Mouse (Mus musculus): Measurements from ENCODE around the gene Mall. TPM values are rescaled to one million over a fixed set of nuclear protein-coding genes. Genes with fewer than 3 reads are reported as not detected.

The Mall gene
- polyA plus RNA-seq, 1 experiment from 2014 or later: 3.5 TPM

- DNase-seq (no peak), ATAC-seq (ENCODE audit: insufficient read depth) (no peak; the same call in 1 of the 2 replicates)
- Histone ChIP-seq H3K36me3 (ENCODE audit: insufficient read depth) (no peaks in the 10 kb centered on the region), H3K4me3 (ENCODE audit: low read depth, low read length) (no peak overlapping the region), H3K27ac (ENCODE audit: low read depth) (no peak overlapping the region), H3K27me3 (ENCODE audit: insufficient read depth, low read length) (no peaks in the 10 kb centered on the region), H3K9ac (no peak overlapping the region), H3K4me1 (ENCODE audit: insufficient read depth) (no peaks in the 10 kb centered on the region), H3K9me3 (ENCODE audit: low read depth, low read length) (no peaks in the 10 kb centered on the region), H3K4me2 (no peak overlapping the region)
- no peak for TF ChIP-seq CTCF (IDR thresholded peaks at IDR 0.05; ENCODE audit: low read depth)
These were observed 62.7 kb downstream of the Mall start for GRCm38 (mm10) chr2:127667015-127667414.

- Histone ChIP-seq H3K27ac (ENCODE audit: low read depth) (no peak overlapping the region), H3K27me3 (ENCODE audit: insufficient read depth, low read length) (no peaks in the 10 kb centered on the region), H3K36me3 (ENCODE audit: insufficient read depth) (no peaks in the 10 kb centered on the region), H3K9me3 (ENCODE audit: low read depth, low read length) (no peaks in the 10 kb centered on the region), H3K9ac (no peak overlapping the region), H3K4me2 (no peak overlapping the region), H3K4me3 (ENCODE audit: low read depth, low read length) (no peak overlapping the region), H3K4me1 (ENCODE audit: insufficient read depth) (no peaks in the 10 kb centered on the region)
- DNase-seq (no peak), ATAC-seq (ENCODE audit: insufficient read depth) (no peak)
- 25% methylated on average over 2 of the region's 2 CpGs for WGBS
- no peak for TF ChIP-seq CTCF (IDR thresholded peaks at IDR 0.05; ENCODE audit: low read depth)
These were observed 67.0 kb downstream of the Mall start for GRCm38 (mm10) chr2:127662708-127663107.

GRCm38 (mm10) chr2:127656086-127656720 lies 73.5 kb downstream of the Mall start, which contains the start of gene Mal:
Gene Mal (minus strand): TSS chr2:127656695.
- Histone ChIP-seq H3K4me3 (ENCODE audit: low read depth, low read length) (peak within 1 kb of the TSS; percentile 38), H3K4me1 (ENCODE audit: insufficient read depth) (no peaks in the 10 kb centered on the region), H3K27me3 (ENCODE audit: insufficient read depth, low read length) (peaks cover 39% of the 10 kb centered on the region), H3K4me2 (peak within 1 kb of the TSS; percentile 72), H3K9ac (peak within 1 kb of the TSS; percentile 47), H3K9me3 (ENCODE audit: low read depth, low read length) (no peaks in the 10 kb centered on the region), H3K36me3 (ENCODE audit: insufficient read depth) (no peaks in the 10 kb centered on the region), H3K27ac (ENCODE audit: low read depth) (peak within 1 kb of the TSS; percentile 42; the same call in 1 of the 2 replicates)
- WGBS: under 1% methylated on average over 43 of the region's 43 CpGs
- no peak for TF ChIP-seq CTCF (IDR thresholded peaks at IDR 0.05; ENCODE audit: low read depth)
- DNase-seq (peak; percentile 15), ATAC-seq (ENCODE audit: insufficient read depth) (peak; percentile 21; the same call in 1 of the 2 replicates)

- Histone ChIP-seq H3K4me3 (ENCODE audit: low read depth, low read length) (peak overlapping the region; percentile 38; the same call in 1 of the 2 replicates), H3K36me3 (ENCODE audit: insufficient read depth) (no peaks in the 10 kb centered on the region), H3K27me3 (ENCODE audit: insufficient read depth, low read length) (peaks cover 39% of the 10 kb centered on the region), H3K4me2 (peak overlapping the region; percentile 72), H3K9me3 (ENCODE audit: low read depth, low read length) (no peaks in the 10 kb centered on the region), H3K4me1 (ENCODE audit: insufficient read depth) (no peaks in the 10 kb centered on the region), H3K27ac (ENCODE audit: low read depth) (peak overlapping the region; percentile 42; the same call in 1 of the 2 replicates), H3K9ac (no peak overlapping the region)
- WGBS: 3% methylated on average over 9 of the region's 9 CpGs
- no peak for TF ChIP-seq CTCF (IDR thresholded peaks at IDR 0.05; ENCODE audit: low read depth)
- DNase-seq (peak; percentile 46), ATAC-seq (ENCODE audit: insufficient read depth) (peak; percentile 61; the same call in 1 of the 2 replicates)
These were observed 74.3 kb downstream of the Mall start for GRCm38 (mm10) chr2:127655419-127655818.

GRCm38 (mm10) chr2:127654786-127655185 lies 74.9 kb downstream of the Mall start:
- no peaks in the 10 kb centered on the region for H3K36me3 ChIP-seq (ENCODE audit: insufficient read depth)
- no peak overlapping the region for H3K27ac ChIP-seq (ENCODE audit: low read depth)
- peak overlapping the region; percentile 72; the same call in 1 of the 2 replicates for H3K4me2 ChIP-seq
- H3K9me3 ChIP-seq (ENCODE audit: low read depth, low read length): no peaks in the 10 kb centered on the region
- peaks cover 39% of the 10 kb centered on the region for H3K27me3 ChIP-seq (ENCODE audit: insufficient read depth, low read length)
- no peak overlapping the region for H3K9ac ChIP-seq
- 56% methylated on average over 3 of the region's 3 CpGs for WGBS
- ATAC-seq (ENCODE audit: insufficient read depth): no peak
- no peaks in the 10 kb centered on the region for H3K4me1 ChIP-seq (ENCODE audit: insufficient read depth)
- TF ChIP-seq CTCF (IDR thresholded peaks at IDR 0.05; ENCODE audit: low read depth): no peak
- peak; percentile 9 for DNase-seq
- H3K4me3 ChIP-seq (ENCODE audit: low read depth, low read length): no peak overlapping the region

Other genes starting within 250 kb of the Mall start
- 8.1 and 8.5 TPM in 2 replicates for gene Kcnip3, start 207.8 kb downstream of the Mall start, polyA plus RNA-seq (2014; fragmentation: Nextera tagmentation; extraction: Ambion mirVana)
- gene Prom2, start 188.5 kb downstream of the Mall start, polyA plus RNA-seq (2014; fragmentation: Nextera tagmentation; extraction: Ambion mirVana): 1.6 and 1.8 TPM in 2 replicates
- gene Zfp661, start 142.8 kb downstream of the Mall start, polyA plus RNA-seq (2014; fragmentation: Nextera tagmentation; extraction: Ambion mirVana): 4.4 and 4.9 TPM in 2 replicates
- gene Mrps5, start 142.7 kb downstream of the Mall start, polyA plus RNA-seq (2014; fragmentation: Nextera tagmentation; extraction: Ambion mirVana): 127 and 133 TPM in 2 replicates
- 3.3 and 4.8 TPM in 2 replicates for gene Mal, start 73.2 kb downstream of the Mall start, polyA plus RNA-seq (2014; fragmentation: Nextera tagmentation; extraction: Ambion mirVana)
- 31.1 and 35.4 TPM in 2 replicates for gene Nphp1, start 59.0 kb upstream of the Mall start, polyA plus RNA-seq (2014; fragmentation: Nextera tagmentation; extraction: Ambion mirVana)
- gene Mtln, start 62.6 kb upstream of the Mall start, polyA plus RNA-seq (2014; fragmentation: Nextera tagmentation; extraction: Ambion mirVana): 31.3 and 33.6 TPM in 2 replicates
- gene Bub1, start 101.9 kb upstream of the Mall start, polyA plus RNA-seq (2014; fragmentation: Nextera tagmentation; extraction: Ambion mirVana): 43.6 and 44.5 TPM in 2 replicates
- gene Acoxl, start 108.9 kb upstream of the Mall start, polyA plus RNA-seq (2014; fragmentation: Nextera tagmentation; extraction: Ambion mirVana): 0.20 and 0.30 TPM in 2 replicates